Mouse (Mus musculus) intestine, embryonic 16.5 days (tissue): ENCODE measurements around the gene Fgg. TPM values are rescaled to one million over a fixed set of nuclear protein-coding genes. Genes with fewer than 3 reads are reported as not detected.
A peak's percentile ranks its signal among the peaks of the same experiment; 100 is the strongest.

Experiments
- ATAC-seq: fragments of 200-750 bp; cut with Nextera tagmentation; 2 replicates; pipeline ENCODE4 v1.8.0; 2017; ENCODE audit warnings: moderate TSS enrichment, moderate library complexity
- H3K27ac ChIP-seq: fragments of 300-500 bp; sonication (generic); 2 replicates; pipeline ENCODE4 v1.5.1; 2014; ENCODE audit warnings: mild to moderate bottlenecking, low read length
- H3K27me3 ChIP-seq: fragments of 300-500 bp; sonication (generic); replicated peaks from 2 replicates; pipeline ENCODE4 v1.6.1; 2014; ENCODE audit warnings: low read length, control low read depth, mixed read lengths; ENCODE audit not compliant: control insufficient read depth, insufficient read depth
- H3K36me3 ChIP-seq: fragments of 300-500 bp; sonication (generic); 2 replicates; pipeline ENCODE4 v1.6.1; 2014; ENCODE audit warnings: low read length, control low read depth; ENCODE audit not compliant: control insufficient read depth, insufficient read depth
- H3K4me1 ChIP-seq: fragments of 300-500 bp; sonication (generic); 2 replicates; pipeline ENCODE4 v1.6.1; 2014; ENCODE audit warnings: low read length, control low read depth, mixed read lengths; ENCODE audit not compliant: control insufficient read depth, insufficient read depth
- H3K4me2 ChIP-seq: fragments of 300-500 bp; sonication (generic); 2 replicates; pipeline ENCODE4 v1.6.1; 2014; ENCODE audit warnings: low read depth, low read length, control low read depth
- H3K4me3 ChIP-seq: fragments of 300-500 bp; sonication (generic); 2 replicates; pipeline ENCODE4 v1.5.1; 2014; ENCODE audit warnings: mild to moderate bottlenecking, low read length
- H3K9ac ChIP-seq: fragments of 300-500 bp; sonication (generic); 2 replicates; pipeline ENCODE4 v1.6.1; 2014; ENCODE audit warnings: low read depth, low read length
- H3K9me3 ChIP-seq: fragments of 300-500 bp; sonication (generic); 2 replicates; pipeline ENCODE4 v1.6.1; 2016; ENCODE audit warnings: low read length, control low read depth; ENCODE audit not compliant: control insufficient read depth
- WGBS: fragments of 180-500 bp; shearing (Covaris S2); extraction: QIAGEN DNeasy Blood & Tissue Kit; methylation state at CpG from one replicate; pipeline ENCODE4 v1.1.7; 2014; 5-methylcytosine and 5-hydroxymethylcytosine counted together
- polyA plus RNA-seq: library from polyadenylated mRNA; unstranded; fragments of >200 nt; fragmentation: Nextera tagmentation; extraction: Ambion mirVana; gene quantifications from 2 replicates; pipeline ENCODE4 v1.2.1, GENCODE M21; 2015

The Fgg gene
- polyA plus RNA-seq, 1 experiment from 2014 or later, result 14.1 TPM

DNA sequence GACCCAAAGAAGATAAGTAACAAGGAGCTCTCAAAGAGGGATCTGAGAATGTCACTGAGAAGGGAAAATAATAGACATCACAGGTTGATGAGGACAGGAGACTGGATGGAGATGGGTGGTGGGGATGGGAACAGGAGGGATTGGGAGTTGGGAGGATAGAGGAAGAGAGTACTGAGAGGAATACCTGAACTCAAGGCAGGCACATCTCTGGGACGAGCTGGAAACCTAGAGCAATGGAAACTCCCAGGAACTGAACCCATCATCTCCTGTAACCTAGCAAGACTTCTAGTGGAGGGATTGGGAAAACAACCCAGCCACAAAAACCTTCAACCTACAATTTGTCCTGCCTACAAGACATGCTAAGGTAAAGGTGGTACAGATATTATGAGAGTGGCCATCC is 8.7 kb downstream of the Fgg start:
- no peak overlapping the region for H3K27ac ChIP-seq
- no peaks in the 10 kb centered on the region for H3K27me3 ChIP-seq
- H3K36me3 ChIP-seq, result no peaks in the 10 kb centered on the region
- H3K4me3 ChIP-seq, result no peak overlapping the region
- no peaks in the 10 kb centered on the region for H3K9me3 ChIP-seq
- H3K4me2 ChIP-seq, result no peak overlapping the region
- no peaks in the 10 kb centered on the region for H3K4me1 ChIP-seq
- WGBS, result 86% methylated on average over 1 of the region's 1 CpGs
- H3K9ac ChIP-seq, result no peak overlapping the region
- ATAC-seq, result no peak

DNA sequence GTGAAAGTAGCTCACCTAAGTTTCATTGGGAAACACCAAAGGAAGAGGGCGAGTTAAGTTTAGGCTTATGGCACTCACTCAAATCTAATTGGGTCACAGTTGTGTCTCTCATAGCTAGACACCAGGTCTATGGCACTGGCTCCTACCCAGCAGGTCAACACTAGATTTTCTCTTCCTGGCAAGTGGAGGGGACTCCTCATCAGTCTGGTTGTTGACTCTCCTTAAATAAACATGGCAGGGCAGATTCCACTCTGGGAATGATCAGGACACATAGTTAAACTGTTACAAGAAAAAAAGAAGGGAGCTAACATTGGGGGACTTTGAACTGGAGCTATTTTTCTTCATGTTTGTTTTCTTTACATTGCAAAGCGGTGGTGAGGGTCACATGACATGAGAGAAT is 12.9 kb downstream of the Fgg start:
- peak; percentile 87 for ATAC-seq
- no peak overlapping the region for H3K9ac ChIP-seq

DNA sequence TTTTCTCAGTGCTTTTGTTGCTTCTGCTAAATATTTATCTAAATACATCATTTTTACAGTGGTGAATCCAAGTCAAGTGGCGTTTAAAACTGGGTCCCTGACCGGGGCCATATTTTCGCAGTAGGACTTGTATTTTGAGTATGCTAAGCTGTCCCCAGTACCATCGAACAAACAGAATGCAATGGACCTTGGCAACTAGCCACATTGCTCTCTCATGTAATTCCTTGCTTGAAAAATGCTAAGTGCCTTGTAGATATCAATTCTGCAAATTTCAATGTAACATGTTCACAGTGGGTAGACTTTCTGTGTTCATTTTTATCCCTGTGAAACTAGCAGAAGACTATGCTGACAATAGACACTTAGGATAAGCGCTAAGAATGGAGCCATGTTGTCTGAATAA is 13.7 kb downstream of the Fgg start:
- no peak for ATAC-seq

More for the DNA sequence above, 12.9 kb downstream of the Fgg start:
- Histone ChIP-seq H3K27ac (no peak overlapping the region), H3K4me1 (no peaks in the 10 kb centered on the region), H3K27me3 (no peaks in the 10 kb centered on the region), H3K9me3 (no peaks in the 10 kb centered on the region), H3K36me3 (no peaks in the 10 kb centered on the region), H3K4me2 (no peak overlapping the region), H3K4me3 (no peak overlapping the region)
- 67% methylated on average over 2 of the region's 2 CpGs for WGBS

DNA sequence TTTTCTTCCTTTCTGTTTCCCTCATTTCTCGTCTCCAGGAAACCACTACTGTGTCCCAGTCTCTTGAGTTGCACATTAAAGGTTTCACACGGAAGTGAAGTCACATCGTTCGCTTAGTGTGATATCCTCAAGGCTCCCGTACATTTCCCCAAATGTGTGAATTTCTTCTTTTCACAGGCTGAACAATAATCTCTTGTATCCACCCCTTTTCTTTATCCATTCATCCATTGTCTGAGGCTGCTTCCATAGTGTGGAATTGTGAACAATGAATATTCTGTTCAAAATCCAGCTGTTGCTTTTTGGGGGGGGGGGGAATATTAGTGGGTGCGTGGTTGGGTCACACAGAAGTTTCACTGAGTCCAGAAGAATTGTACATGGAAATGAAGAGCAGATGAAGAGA is 17.5 kb downstream of the Fgg start:
- ATAC-seq, result no peak
- 78% methylated on average over 6 of the region's 6 CpGs for WGBS
- Histone ChIP-seq H3K9me3 (no peaks in the 10 kb centered on the region), H3K27me3 (no peaks in the 10 kb centered on the region), H3K4me2 (no peak overlapping the region), H3K4me3 (no peak overlapping the region), H3K9ac (no peak overlapping the region), H3K27ac (no peak overlapping the region), H3K4me1 (no peaks in the 10 kb centered on the region), H3K36me3 (no peaks in the 10 kb centered on the region)

More for the DNA sequence above, 13.7 kb downstream of the Fgg start:
- no peak overlapping the region for H3K9ac ChIP-seq
- H3K4me1 ChIP-seq, result no peaks in the 10 kb centered on the region
- H3K9me3 ChIP-seq, result no peaks in the 10 kb centered on the region
- WGBS, result 84% methylated on average over 5 of the region's 5 CpGs
- H3K4me3 ChIP-seq, result no peak overlapping the region
- H3K36me3 ChIP-seq, result no peaks in the 10 kb centered on the region
- no peaks in the 10 kb centered on the region for H3K27me3 ChIP-seq
- H3K27ac ChIP-seq, result no peak overlapping the region
- H3K4me2 ChIP-seq, result no peak overlapping the region

DNA sequence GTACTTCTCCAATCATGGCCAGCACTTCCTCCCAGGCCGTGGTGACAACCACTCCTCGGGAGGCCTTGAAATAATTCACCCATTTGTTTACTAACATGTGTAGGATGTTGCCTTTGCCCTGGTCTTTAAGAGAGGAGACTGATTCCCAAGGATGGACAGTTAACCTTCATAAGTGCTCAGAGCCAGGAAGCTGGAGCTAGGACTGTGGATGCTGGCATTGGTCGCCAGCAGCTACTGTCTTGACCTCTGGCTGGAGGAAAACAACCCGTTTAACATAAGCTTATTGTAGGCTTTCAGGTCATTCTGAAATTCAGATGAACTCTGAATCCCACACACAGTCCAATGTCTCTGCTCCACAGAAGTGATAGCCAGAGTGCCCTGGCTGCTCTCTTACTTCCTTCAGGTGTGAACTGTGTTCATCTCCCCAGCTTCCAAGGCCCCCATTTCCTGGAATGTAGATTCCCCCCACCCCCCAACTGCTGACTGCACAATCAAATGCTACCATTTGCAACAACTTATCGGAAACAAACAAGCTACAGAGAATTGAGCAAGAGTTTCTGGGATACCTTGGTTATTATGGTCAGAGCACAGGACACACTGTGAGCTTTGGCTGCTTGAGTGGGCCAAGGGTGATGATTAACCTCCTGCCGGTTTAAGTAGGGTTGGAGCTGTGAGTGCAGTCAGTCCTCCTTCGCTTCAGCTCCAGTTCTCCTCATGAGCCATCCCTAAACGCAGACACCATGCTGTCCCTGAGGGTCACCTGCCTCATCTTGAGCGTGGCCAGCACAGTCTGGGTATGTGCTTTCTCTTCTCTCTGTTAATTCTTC is 18.2 kb downstream of the Fgg start, which contains the start of gene Fga:
Gene Fga (plus strand): TSS at position 602 of the 827 bp plus-strand sequence.
- Histone ChIP-seq H3K9ac (no peak within 1 kb of the TSS), H3K27me3 (no peaks in the 10 kb centered on the region), H3K4me3 (no peak within 1 kb of the TSS), H3K9me3 (no peaks in the 10 kb centered on the region), H3K4me2 (no peak within 1 kb of the TSS), H3K4me1 (no peaks in the 10 kb centered on the region), H3K27ac (no peak within 1 kb of the TSS; the same call in 1 of the 2 replicates), H3K36me3 (no peaks in the 10 kb centered on the region)
- ATAC-seq, result peak; percentile 79
- WGBS, result 67% methylated on average over 9 of the region's 9 CpGs

DNA sequence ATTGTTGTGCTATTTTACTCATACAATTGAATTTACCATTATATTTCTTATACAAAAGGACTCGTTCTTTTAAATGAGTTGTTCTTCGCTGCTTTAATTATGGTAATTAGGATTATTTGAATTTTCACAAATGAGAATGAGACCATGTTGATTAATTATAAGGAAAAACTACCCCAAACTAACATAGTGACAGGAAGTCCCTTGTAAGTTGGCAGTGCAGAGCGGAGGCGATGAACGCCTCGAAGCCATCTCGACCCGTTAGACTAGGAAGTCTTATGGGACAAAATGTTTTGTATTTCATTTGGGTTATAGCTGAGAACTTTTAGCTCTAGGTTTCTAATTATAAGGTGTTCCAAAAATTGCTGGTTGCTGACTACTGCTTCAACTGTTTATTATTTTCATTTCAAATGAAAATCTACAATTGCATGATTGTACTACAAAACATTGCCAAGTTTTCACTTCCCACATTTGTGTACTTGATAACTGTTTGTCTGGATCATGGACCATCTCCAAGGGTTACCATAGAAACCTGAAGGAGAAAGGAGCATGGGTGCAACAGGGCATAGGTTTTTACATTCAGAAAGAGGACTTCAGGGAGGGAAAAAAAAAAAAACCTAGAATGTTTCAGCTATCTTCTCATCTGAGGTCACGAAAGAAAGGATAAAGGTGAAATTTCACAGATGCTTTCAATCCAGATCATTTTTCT is 20.2 kb downstream of the Fgg start:
- Histone ChIP-seq H3K9ac (no peak overlapping the region), H3K9me3 (no peaks in the 10 kb centered on the region), H3K36me3 (no peaks in the 10 kb centered on the region), H3K27ac (no peak overlapping the region), H3K27me3 (no peaks in the 10 kb centered on the region), H3K4me3 (no peak overlapping the region), H3K4me1 (no peaks in the 10 kb centered on the region), H3K4me2 (no peak overlapping the region)
- 90% methylated on average over 9 of the region's 9 CpGs for WGBS
- ATAC-seq, result no peak

DNA sequence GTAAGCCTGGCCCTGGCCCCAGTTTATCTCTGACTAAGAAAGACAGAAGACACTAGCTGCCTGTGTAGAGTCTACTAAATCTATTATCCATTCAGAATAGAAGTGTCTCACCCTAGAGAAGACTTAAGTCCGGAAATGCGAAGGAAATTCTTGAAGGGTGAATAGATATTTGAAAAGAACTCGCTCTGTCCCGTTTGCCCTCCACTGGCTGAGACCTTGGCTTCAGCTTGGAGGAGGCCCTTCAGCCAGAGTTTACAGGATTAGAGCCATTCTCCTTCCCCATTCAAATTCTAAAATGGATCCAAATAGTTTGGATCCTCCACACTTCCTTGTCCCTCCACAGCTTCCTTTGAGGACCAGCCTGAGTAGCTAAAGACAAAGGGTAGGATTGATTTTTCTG is 22.8 kb downstream of the Fgg start:
- Histone ChIP-seq H3K9ac (no peak overlapping the region), H3K4me3 (no peak overlapping the region), H3K9me3 (no peaks in the 10 kb centered on the region), H3K27me3 (no peaks in the 10 kb centered on the region), H3K36me3 (no peaks in the 10 kb centered on the region), H3K4me1 (no peaks in the 10 kb centered on the region), H3K4me2 (no peak overlapping the region), H3K27ac (no peak overlapping the region)
- ATAC-seq, result no peak
- 83% methylated on average over 4 of the region's 4 CpGs for WGBS

DNA sequence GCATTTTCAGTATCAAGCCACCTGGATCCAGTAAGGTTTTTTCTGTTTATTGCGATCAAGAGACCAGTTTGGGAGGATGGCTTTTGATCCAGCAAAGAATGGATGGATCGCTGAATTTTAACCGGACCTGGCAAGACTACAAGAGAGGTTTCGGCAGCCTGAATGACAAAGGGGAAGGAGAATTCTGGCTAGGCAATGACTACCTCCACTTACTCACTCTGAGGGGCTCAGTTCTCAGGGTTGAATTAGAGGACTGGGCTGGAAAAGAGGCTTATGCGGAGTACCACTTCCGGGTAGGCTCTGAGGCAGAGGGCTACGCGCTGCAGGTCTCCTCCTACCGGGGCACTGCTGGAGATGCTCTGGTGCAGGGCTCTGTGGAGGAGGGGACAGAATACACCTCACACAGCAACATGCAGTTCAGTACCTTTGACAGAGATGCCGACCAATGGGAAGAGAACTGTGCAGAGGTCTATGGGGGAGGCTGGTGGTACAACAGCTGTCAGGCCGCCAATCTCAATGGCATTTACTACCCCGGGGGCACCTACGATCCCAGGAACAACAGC is 25.3 kb downstream of the Fgg start:
- H3K4me2 ChIP-seq, result no peak overlapping the region
- no peaks in the 10 kb centered on the region for H3K9me3 ChIP-seq
- no peak overlapping the region for H3K4me3 ChIP-seq
- no peaks in the 10 kb centered on the region for H3K4me1 ChIP-seq
- H3K9ac ChIP-seq, result no peak overlapping the region
- no peaks in the 10 kb centered on the region for H3K36me3 ChIP-seq
- 62% methylated on average over 13 of the region's 13 CpGs for WGBS
- H3K27me3 ChIP-seq, result no peaks in the 10 kb centered on the region
- ATAC-seq, result no peak
- H3K27ac ChIP-seq, result no peak overlapping the region

DNA sequence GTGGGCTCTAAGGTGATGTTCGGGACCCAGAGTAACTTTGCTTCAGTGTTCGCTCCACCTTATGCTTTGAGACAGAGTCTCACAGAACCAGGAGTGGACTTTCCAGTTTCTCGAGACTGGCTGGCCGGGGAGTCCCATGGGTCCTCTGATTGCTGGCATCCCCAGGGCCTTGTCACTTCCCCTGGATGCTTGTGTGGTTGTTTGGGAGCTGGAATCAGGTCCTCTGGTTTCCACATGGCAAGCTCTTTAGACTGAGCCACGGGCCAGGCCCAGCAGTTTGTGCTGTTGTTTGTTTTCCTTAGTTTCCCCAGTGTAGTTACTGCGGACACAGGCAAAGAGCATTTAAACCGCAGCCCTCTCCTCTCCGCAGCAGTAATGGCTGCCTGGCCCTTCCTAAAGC is 26.3 kb downstream of the Fgg start:
- Histone ChIP-seq H3K36me3 (no peaks in the 10 kb centered on the region), H3K9ac (no peak overlapping the region), H3K4me2 (no peak overlapping the region), H3K27ac (no peak overlapping the region), H3K9me3 (no peaks in the 10 kb centered on the region), H3K4me1 (no peaks in the 10 kb centered on the region), H3K4me3 (no peak overlapping the region), H3K27me3 (no peaks in the 10 kb centered on the region)
- 85% methylated on average over 8 of the region's 8 CpGs for WGBS
- ATAC-seq, result no peak
